Mouse (Mus musculus) urinary bladder, adult 18-20 months (tissue): Measurements from ENCODE around the gene Gm49403.

Source experiments
- DNase-seq, 2 experiments: peaks; one replicate each; pipeline ENCODE4 v3.0.0; 2022; ENCODE audit warnings: low spot score in 2 of 2, mixed read lengths in 2 of 2

Gene Gm49403

GRCm38 (mm10) chr19:8911810-8912209 lies 28.1 kb downstream of the Gm49403 start:
- no peak for DNase-seq

- no peak for DNase-seq
These were observed 30.5 kb downstream of the Gm49403 start for GRCm38 (mm10) chr19:8914212-8914611.

- DNase-seq = no peak
These were observed 35.3 kb downstream of the Gm49403 start for GRCm38 (mm10) chr19:8919000-8919399.

- no peak for DNase-seq
These were observed 35.9 kb downstream of the Gm49403 start for GRCm38 (mm10) chr19:8919684-8920072.

- DNase-seq = peak; percentile 94 to 96
These were observed 36.5 kb downstream of the Gm49403 start, which contains the start of gene B3gat3 for GRCm38 (mm10) chr19:8920073-8920736. TSS of gene B3gat3 (plus strand) at chr19:8920374.

GRCm38 (mm10) chr19:8920836-8921291 lies 37.1 kb downstream of the Gm49403 start:
- no peak for DNase-seq

- DNase-seq = no peak
These were observed 38.0 kb downstream of the Gm49403 start for GRCm38 (mm10) chr19:8921741-8922140.

GRCm38 (mm10) chr19:8926766-8927165 lies 43.0 kb downstream of the Gm49403 start:
- no peak for DNase-seq

- no peak for DNase-seq
These were observed 44.3 kb downstream of the Gm49403 start for GRCm38 (mm10) chr19:8927891-8928525.

GRCm38 (mm10) chr19:8928689-8929223 lies 45.0 kb downstream of the Gm49403 start:
- no peak for DNase-seq

GRCm38 (mm10) chr19:8929224-8930088 lies 45.7 kb downstream of the Gm49403 start, which contains the start of the genes Rom1 and Eml3:
TSS of gene Rom1 (minus strand) at chr19:8929356.
TSS of gene Eml3 (plus strand) at chr19:8929552.
- peak; percentile 86 to 93 for DNase-seq

GRCm38 (mm10) chr19:8930117-8930516 lies 46.4 kb downstream of the Gm49403 start:
- no peak for DNase-seq

- no peak for DNase-seq
These were observed 47.0 kb downstream of the Gm49403 start for GRCm38 (mm10) chr19:8930771-8931170.

- DNase-seq = no peak
These were observed 53.0 kb downstream of the Gm49403 start for GRCm38 (mm10) chr19:8936736-8937135.
